Mouse (Mus musculus): ENCODE measurements around the gene Setmar. TPM values are rescaled to one million over a fixed set of nuclear protein-coding genes. Genes with fewer than 3 reads are reported as not detected.

Gene Setmar
- polyA plus RNA-seq, 1 experiment from 2014 or later, result 1.9 TPM

- WGBS (ENCODE audit: insufficient replicate concordance), result 81% methylated on average over 1 of the region's 1 CpGs
- Histone ChIP-seq H3K4me1 (replicated peaks) (peaks cover 9% of the 10 kb centered on the region; the same call in 1 of the 2 replicates), H3K9ac (no peak overlapping the region), H3K27ac (no peak overlapping the region), H3K9me3 (replicated peaks) (no peaks in the 10 kb centered on the region), H3K36me3 (no peaks in the 10 kb centered on the region), H3K27me3 (no peaks in the 10 kb centered on the region), H3K4me2 (no peak overlapping the region), H3K4me3 (replicated peaks) (no peak overlapping the region)
- no peak for DNase-seq
- ATAC-seq (ENCODE audit: low read depth), result no peak
Observed at GRCm38 (mm10) chr6:108114971-108115370, 50.1 kb downstream of the Setmar start.

GRCm38 (mm10) chr6:108117881-108118280 is 53.0 kb downstream of the Setmar start:
- no peak for ATAC-seq (ENCODE audit: low read depth)
- no peak overlapping the region for H3K9ac ChIP-seq
- no peaks in the 10 kb centered on the region for H3K9me3 ChIP-seq (replicated peaks)
- no peak overlapping the region for H3K27ac ChIP-seq
- DNase-seq, result no peak
- no peak overlapping the region for H3K4me2 ChIP-seq
- no peaks in the 10 kb centered on the region for H3K36me3 ChIP-seq
- no peaks in the 10 kb centered on the region for H3K4me1 ChIP-seq (replicated peaks)
- no peaks in the 10 kb centered on the region for H3K27me3 ChIP-seq
- no peak overlapping the region for H3K4me3 ChIP-seq (replicated peaks)
- 82% methylated on average over 6 of the region's 6 CpGs for WGBS (ENCODE audit: insufficient replicate concordance)

- Histone ChIP-seq H3K4me3 (replicated peaks) (no peak overlapping the region), H3K4me2 (no peak overlapping the region), H3K4me1 (replicated peaks) (no peaks in the 10 kb centered on the region), H3K36me3 (no peaks in the 10 kb centered on the region), H3K27ac (no peak overlapping the region), H3K9me3 (replicated peaks) (no peaks in the 10 kb centered on the region), H3K27me3 (no peaks in the 10 kb centered on the region), H3K9ac (no peak overlapping the region)
- no peak for ATAC-seq (ENCODE audit: low read depth)
- WGBS (ENCODE audit: insufficient replicate concordance), result 70% methylated on average over 1 of the region's 1 CpGs
- DNase-seq, result no peak
Observed at GRCm38 (mm10) chr6:108125474-108125873, 60.6 kb downstream of the Setmar start.

GRCm38 (mm10) chr6:108126631-108127030 is 61.8 kb downstream of the Setmar start:
- no peaks in the 10 kb centered on the region for H3K27me3 ChIP-seq
- H3K27ac ChIP-seq, result no peak overlapping the region
- H3K4me1 ChIP-seq (replicated peaks), result no peaks in the 10 kb centered on the region
- H3K9ac ChIP-seq, result no peak overlapping the region
- H3K4me3 ChIP-seq (replicated peaks), result no peak overlapping the region
- no peak overlapping the region for H3K4me2 ChIP-seq
- no peaks in the 10 kb centered on the region for H3K9me3 ChIP-seq (replicated peaks)
- WGBS (ENCODE audit: insufficient replicate concordance), result 66% methylated on average over 3 of the region's 3 CpGs
- no peak for ATAC-seq (ENCODE audit: low read depth)
- H3K36me3 ChIP-seq, result no peaks in the 10 kb centered on the region
- no peak for DNase-seq

Other genes with a start within 250 kb of the Setmar start
- gene Sumf1, start 120.5 kb downstream of the Setmar start, polyA plus RNA-seq (2015; fragmentation: Nextera tagmentation; extraction: Ambion mirVana), result 9.3 and 10.2 TPM in 2 replicates
- gene Itpr1, start 148.1 kb downstream of the Setmar start, polyA plus RNA-seq (2015; fragmentation: Nextera tagmentation; extraction: Ambion mirVana), result 2.3 and 3.2 TPM in 2 replicates